Mouse (Mus musculus) CH12.LX (cell line): ENCODE data around the gene Cd180.

Source experiments
- CHD2 ChIP-seq: IDR thresholded peaks from 2 replicates; pipeline ENCODE4 v1.6.1; 2011; ENCODE audit warnings: low read length, improper control_type of control experiment
- HCFC1 ChIP-seq: IDR thresholded peaks from 2 replicates; pipeline ENCODE4 v1.6.1; 2012; ENCODE audit warnings: low read depth, mild to moderate bottlenecking, inconsistent platforms, low read length, improper control_type of control experiment
- IRF4 ChIP-seq: IDR thresholded peaks from 2 replicates; pipeline ENCODE4 v1.6.1; 2014; ENCODE audit warnings: low read depth, mild to moderate bottlenecking, inconsistent platforms, low read length, improper control_type of control experiment
- KAT2A ChIP-seq: IDR thresholded peaks from 2 replicates; pipeline ENCODE4 v1.6.1; 2012; ENCODE audit warnings: low read length, improper control_type of control experiment, inconsistent platforms; ENCODE audit not compliant: insufficient replicate concordance

- TF ChIP-seq KAT2A (no peak), IRF4 (no peak), CHD2 (no peak), HCFC1 (no peak)
These were observed 85.5 kb downstream of the Cd180 start for GRCm38 (mm10) chr13:102778859-102779258.
